Mouse (Mus musculus) heart, adult 2 months (tissue): ENCODE measurements around the gene Hmgb4.

Experiments used
- CTCF ChIP-seq: fragments of 200-600 bp; IDR thresholded peaks from 2 replicates; pipeline ENCODE4 v1.8.1; 2022; ENCODE audit warnings: antibody characterized with exemption, mild to moderate bottlenecking, moderate library complexity
- POLR2A ChIP-seq: fragments of 200-500 bp; IDR thresholded peaks from 2 replicates; pipeline ENCODE4 v1.6.1; 2011; ENCODE audit warnings: mild to moderate bottlenecking, low read depth, low read length, control low read depth; ENCODE audit not compliant: insufficient read depth

DNA sequence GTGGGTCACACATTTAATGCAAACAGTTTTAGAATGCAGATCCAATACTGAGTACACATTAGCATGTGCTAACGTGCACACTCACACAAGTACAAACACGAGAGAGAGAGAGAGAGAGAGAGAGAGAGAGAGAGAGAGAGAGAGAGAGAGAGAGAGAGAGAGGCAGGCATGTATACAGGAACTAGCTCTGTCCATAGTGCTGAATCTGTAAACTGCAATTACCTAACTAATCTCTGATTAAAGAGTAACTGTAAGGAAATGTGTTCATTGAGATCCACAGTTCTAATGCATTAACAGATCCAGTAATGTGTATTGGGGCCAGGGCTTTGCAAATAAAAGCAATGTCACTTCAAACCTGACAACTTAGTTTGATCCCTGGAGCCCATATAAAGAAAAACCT is 15.6 kb downstream of the Hmgb4 start:
- TF ChIP-seq CTCF: no peak
- TF ChIP-seq POLR2A: no peak
